Mouse (Mus musculus) MEL-GATA-1-ER (cell line): ENCODE measurements around the gene Acadvl.
A peak's percentile ranks its signal among the peaks of the same experiment; 100 is the strongest.

Experiments
- DNase-seq: peaks from one replicate; pipeline ENCODE4 v3.0.0-alpha.2; 2012; ENCODE audit warnings: low read depth; ENCODE audit errors: extremely low read depth

The Acadvl gene

GRCm38 (mm10) chr11:69981141-69981762 is 34.0 kb downstream of the Acadvl start, which contains the start of gene Ctdnep1:
Gene Ctdnep1, plus strand, starts transcription at chr11:69981156.
- DNase-seq, result no peak

GRCm38 (mm10) chr11:69980196-69981140 is 34.7 kb downstream of the Acadvl start:
- peak; percentile 98 for DNase-seq

- DNase-seq, result no peak
These were observed 35.4 kb downstream of the Acadvl start for GRCm38 (mm10) chr11:69979827-69980195.

GRCm38 (mm10) chr11:69976271-69976670 is 38.9 kb downstream of the Acadvl start:
- DNase-seq, result no peak

- DNase-seq, result no peak
These were observed 40.3 kb downstream of the Acadvl start for GRCm38 (mm10) chr11:69974907-69975306.

GRCm38 (mm10) chr11:69970775-69971174 is 44.4 kb downstream of the Acadvl start:
- no peak for DNase-seq

- DNase-seq, result no peak
These were observed 45.0 kb downstream of the Acadvl start for GRCm38 (mm10) chr11:69970222-69970621.

- DNase-seq, result no peak
These were observed 46.4 kb downstream of the Acadvl start for GRCm38 (mm10) chr11:69968793-69969192.

- no peak for DNase-seq
These were observed 48.2 kb downstream of the Acadvl start for GRCm38 (mm10) chr11:69966860-69967517.

GRCm38 (mm10) chr11:69966006-69966859 is 49.0 kb downstream of the Acadvl start:
- no peak for DNase-seq

GRCm38 (mm10) chr11:69965271-69966005 is 49.8 kb downstream of the Acadvl start:
- DNase-seq, result no peak

GRCm38 (mm10) chr11:69964650-69965270 is 50.5 kb downstream of the Acadvl start, which contains the start of gene Cldn7:
Gene Cldn7, plus strand, starts transcription at chr11:69964779.
- no peak for DNase-seq

GRCm38 (mm10) chr11:69961841-69962240 is 53.4 kb downstream of the Acadvl start:
- DNase-seq, result no peak

- no peak for DNase-seq
These were observed 54.6 kb downstream of the Acadvl start for GRCm38 (mm10) chr11:69960616-69961015.
